Mouse (Mus musculus): ENCODE measurements at regions not wholly inside any gene's neighbourhood (a gene's known extent, or its start where the extent isn't known, plus 50 kb on each side); places are given as distances from the start of the nearest gene placed in this dataset.

GRCm38 (mm10) chr1:75895550-75895949, 349.5 kb downstream of the Slc4a3 start:
- no peak for DNase-seq

DNA sequence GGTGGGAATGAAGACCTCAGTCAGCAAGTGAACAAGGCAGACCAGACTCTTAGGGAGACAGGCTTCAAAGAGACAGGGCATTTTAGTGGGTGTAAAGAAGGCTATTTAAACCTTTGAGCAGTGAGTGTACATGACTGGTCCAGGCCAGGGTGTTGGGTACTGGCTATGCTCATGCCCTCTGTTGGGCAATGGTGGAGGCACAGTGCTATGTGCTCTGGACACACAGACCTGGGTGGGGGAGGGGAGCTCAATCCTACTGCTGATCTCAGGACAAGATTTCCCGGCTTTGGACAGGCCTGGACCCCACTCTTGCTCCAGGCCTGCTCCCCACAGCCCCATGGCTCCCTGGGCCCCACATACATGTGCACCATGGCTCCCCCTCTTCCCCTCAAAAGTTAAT, 355.1 kb downstream of the Slc4a3 start:
- no peak for DNase-seq

GRCm38 (mm10) chr1:75905699-75906470, 359.8 kb downstream of the Slc4a3 start:
- no peak for DNase-seq

GRCm38 (mm10) chr1:75915311-75915710, 369.2 kb downstream of the Slc4a3 start:
- no peak for DNase-seq

DNA sequence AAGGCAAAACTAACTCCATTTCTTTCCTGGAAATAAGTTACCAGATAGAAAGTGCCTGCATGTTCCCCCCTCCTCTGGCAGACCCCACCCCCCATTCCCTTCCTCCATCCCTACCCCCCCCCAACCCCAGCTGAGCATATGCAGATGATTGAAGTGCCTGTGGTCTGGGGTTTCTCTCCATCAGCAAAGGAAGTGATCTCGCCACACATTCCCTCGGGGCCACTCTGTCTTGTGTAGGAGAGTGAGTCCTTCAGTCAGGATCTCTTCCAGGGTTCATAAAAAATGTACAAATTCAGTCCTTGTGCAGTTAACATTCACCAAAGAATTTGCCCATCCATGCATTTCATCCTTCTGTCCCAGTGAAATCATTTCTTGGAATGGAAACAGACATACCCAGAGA, 370.1 kb downstream of the Slc4a3 start:
- no peak for DNase-seq

- no peak for DNase-seq
Measured at GRCm38 (mm10) chr1:75919134-75919533, 373.1 kb downstream of the Slc4a3 start.

DNA sequence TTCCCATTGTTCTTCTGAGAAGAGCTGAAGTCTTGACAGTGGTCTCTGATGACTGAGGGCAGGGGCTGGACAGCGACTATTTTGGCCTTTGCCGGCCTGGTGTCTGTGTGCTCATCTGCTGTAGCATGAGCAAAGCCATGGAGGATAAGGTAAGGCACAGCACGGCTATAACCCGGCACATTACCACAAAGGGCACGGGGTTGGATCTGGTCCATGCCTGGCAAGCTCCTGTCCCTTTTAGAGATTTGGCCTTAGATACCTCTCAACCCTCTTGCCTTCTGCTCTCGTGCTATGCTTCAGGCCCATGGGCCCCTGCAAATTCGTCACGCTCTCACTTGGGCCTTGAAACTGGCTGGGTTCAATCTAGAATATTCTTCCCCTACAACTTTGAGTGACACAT, 379.0 kb downstream of the Slc4a3 start:
- no peak for DNase-seq

GRCm38 (mm10) chr1:75925802-75926201, 379.7 kb downstream of the Slc4a3 start:
- DNase-seq: peak; percentile 75

DNA sequence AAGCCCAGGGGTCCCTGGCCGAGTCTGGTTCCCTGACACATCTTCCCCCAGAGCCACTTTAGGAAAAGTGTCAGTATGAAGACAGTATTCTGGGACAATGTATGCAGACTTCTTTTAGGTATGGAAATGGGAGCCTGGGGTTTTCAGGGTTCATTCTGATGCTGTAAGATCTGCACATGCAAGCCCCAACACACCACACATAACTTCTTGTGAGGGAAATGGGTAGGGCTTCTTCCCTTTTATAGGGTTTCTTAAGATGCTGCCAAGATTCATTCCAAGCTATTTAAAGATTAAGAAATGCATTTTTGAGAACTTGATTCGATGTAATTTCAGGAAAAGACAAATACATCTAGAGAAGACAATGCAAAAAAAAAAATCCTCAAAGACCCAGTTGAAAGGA, 385.8 kb downstream of the Slc4a3 start:
- no peak for DNase-seq

DNA sequence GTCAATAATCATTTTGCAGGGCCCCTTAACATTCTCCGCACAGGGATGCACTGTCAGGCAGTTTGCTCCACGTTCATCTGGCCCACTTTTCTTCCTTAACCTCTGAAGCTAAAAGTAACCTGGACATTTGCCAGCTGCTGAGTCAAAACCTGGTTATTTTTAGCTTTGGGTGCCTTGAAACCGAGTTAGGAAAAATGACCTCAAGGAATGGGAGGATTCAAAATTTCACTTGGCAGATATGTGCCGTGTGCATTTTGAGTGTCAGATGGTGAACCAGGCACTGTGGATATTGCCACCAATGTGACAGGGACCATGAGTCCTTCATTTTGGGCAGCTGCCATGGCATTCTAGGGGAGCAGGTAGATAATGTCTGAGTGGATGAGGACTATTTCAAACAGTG, 387.8 kb downstream of the Slc4a3 start:
- DNase-seq: no peak

DNA sequence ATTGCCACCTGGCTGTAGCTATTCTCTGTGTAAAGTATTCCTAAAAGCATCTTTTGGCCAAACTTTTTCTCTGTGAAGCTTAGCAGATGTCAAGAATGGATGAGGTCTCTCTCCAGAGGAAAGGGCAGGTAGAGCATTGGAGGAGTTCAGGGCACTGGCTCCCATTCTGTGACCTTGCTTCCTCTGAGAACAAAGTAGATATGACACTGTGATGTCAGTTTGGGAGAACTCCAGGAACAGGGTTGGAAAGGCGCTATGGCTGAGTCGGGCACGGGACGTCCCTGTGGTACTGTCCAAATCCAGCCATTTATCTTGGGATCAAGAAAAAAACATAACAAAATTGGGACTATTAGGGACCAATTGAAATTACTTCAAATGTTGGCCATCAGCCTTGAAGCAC, 388.7 kb downstream of the Slc4a3 start:
- no peak for DNase-seq

DNA sequence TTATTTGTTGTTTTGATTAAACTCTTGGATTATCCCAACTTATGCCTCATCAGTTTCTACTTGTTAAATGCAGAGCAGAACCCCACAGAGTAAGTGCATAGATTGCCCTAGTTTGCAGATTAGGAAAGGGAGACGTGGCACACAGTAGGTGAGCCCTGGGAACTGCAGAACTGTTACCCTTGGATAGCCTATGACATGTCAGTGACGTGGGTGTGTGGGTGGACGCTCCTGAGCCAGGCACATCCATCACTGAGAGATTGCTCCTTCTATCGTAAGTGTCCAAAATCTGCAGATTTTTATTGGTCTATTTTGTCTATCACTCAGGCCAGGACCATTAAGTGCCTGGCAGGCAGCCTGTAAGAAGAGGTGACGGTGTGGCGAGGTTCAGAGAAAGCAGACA, 389.8 kb downstream of the Slc4a3 start:
- DNase-seq: no peak

GRCm38 (mm10) chr1:75936596-75936995, 390.5 kb downstream of the Slc4a3 start:
- no peak for DNase-seq

- no peak for DNase-seq
Measured at GRCm38 (mm10) chr1:75937331-75937730, 391.3 kb downstream of the Slc4a3 start.

DNA sequence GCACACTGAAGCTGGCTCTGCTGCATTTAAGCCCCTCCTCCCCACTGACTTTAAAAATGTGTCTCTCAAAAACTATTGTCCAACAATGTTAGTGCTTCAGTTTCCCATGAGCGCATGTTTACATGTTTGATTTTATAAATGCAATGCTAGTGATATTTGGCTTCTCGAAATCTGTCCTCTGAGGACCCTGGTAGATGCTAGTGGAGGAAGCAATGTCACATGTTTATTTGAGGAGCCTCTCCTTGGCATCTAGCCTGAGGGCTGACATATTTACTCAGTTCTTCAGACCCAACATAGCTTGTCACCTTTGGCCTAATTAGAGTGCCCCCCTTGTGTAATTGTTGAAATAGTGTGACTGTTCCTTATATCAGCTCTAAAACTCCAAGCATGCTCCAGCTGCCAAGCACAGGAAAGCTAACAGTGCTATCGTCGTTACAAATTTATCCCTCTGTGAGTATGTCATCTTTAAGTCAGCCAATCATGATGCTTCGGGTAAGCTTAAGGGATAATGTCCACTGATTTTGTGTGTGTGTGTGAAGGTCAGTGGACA, 400.3 kb downstream of the Slc4a3 start:
- no peak for DNase-seq

GRCm38 (mm10) chr1:75978203-75978986, 432.3 kb downstream of the Slc4a3 start:
- no peak for DNase-seq

DNA sequence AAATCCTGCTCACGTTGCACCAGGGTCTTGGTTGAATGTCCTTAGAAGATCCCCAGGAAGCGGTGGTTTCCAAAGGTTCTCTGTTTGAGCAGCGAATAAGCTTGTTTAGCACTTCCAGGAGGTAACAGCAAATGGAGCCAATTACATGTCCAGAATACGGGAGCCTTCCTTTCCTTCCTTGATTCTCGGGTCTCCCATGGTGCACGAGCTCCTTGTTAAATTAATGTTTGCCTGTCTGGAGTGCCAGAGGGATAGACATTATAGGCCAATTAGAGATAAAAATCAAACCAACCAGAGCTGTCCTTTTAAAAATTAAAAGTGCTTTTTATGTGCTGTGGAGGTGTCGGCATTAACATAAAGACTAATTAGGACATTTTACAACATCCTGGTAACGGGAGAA, 437.0 kb downstream of the Slc4a3 start:
- DNase-seq: no peak

- DNase-seq: no peak
Measured at GRCm38 (mm10) chr1:75983487-75983886, 437.4 kb downstream of the Slc4a3 start.

DNA sequence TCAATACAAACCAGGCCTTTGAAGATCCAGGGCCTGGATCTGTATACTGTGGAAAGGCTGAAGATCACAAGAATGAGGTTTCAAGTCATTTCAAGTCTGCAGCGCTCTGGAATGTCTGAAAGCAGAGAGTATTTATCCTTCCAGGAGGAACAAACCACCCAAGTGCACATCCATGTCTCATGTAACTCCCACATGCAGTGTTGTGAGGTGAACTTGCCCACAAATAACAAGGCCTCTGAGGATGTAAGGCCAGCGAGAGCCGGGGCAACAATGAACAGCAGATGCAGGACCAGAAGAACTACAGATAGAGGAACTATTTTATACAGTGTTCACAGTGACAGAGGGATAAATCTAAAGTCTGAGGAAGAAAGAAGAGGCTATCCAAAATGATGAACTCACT, 442.4 kb downstream of the Slc4a3 start:
- no peak for DNase-seq

- no peak for DNase-seq
Measured at GRCm38 (mm10) chr1:75992039-75992438, 446.0 kb downstream of the Slc4a3 start.

DNA sequence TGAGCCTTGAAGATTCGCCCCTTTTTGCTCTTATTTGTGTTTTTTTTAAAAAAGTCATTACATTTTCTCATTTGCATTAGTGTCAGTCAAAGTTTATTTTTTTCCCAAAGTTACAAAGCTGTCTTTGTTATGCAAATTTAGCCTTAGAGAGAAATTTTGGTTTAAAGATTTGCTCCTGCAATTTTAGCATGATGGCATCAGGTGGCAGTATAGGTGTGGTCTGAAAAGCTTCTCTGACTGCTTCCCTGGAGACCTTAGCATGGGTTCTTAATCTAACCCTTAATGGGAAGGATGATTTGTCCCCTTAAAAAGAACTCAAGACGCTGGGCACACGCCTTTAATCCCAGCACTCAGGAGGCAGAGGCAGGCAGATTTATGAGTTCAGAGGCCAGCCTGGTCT, 451.2 kb downstream of the Slc4a3 start:
- no peak for DNase-seq

- DNase-seq: peak; percentile 1
Measured at GRCm38 (mm10) chr1:76001124-76001523, 455.1 kb downstream of the Slc4a3 start.

DNA sequence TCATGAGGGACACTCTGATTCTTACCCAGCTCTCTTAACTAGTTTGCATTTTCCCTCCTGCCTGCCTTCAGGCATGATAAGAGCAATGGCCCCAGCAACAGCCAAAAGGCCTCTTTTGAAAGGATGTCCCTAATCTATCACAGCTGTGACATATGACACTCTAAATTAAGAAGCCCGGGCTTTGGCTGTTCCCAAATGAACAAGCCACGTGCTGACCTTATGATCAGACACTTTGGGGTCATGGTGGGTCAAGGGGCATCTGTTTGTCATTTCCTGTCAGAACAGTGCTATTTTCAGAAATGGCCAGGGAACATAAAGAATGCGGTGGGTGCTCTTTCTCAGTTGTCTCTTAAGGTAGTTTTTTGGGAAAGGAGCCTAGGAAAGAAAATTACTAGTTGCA, 463.5 kb downstream of the Slc4a3 start:
- no peak for DNase-seq

DNA sequence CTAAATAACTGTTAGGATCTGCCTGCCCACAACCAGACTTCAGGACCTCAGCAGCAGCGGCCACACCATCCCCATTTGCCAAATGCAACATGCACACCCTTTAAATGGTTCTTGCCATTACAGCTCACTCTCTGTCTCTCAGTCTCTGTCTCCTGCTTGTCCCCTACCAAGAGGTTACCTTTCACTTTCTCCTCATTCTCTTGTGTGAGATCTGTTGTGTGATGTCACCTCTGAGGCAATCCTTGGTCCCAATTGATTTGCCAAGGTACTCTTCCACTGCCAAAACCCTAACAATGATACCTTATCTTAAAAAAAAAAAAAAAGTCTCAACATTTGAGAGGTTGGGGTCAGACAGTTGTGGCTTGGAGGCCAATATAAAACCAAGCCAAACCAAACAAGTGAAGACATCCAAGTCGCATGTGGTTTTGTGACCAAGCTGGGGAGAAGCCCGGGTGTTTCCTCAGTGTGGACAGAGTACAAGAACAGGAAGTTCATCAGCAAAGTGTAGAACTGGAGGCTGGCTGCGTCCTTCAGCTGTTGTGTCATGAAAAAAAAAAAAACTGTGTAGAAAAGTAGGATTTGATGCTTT, 464.2 kb downstream of the Slc4a3 start:
- no peak for DNase-seq

All from cerebellum, adult 11 months (tissue).